Mouse (Mus musculus) midbrain, embryonic 11.5 days (tissue): ENCODE results near the gene Fkbp1b. TPM values are rescaled to one million over a fixed set of nuclear protein-coding genes. Genes with fewer than 3 reads are reported as not detected.
A peak's percentile ranks its signal among the peaks of the same experiment; 100 is the strongest.

ENCODE experiments used
- ATAC-seq: fragments of 200-750 bp; cut with Nextera tagmentation; 2 replicates; pipeline ENCODE4 v1.8.0; 2017; ENCODE audit warnings: moderate TSS enrichment, moderate library complexity; ENCODE audit not compliant: low FRiP score
- DNase-seq: peaks from one replicate; pipeline ENCODE4 v3.0.0; 2015; ENCODE audit warnings: low spot score; ENCODE audit errors: missing footprints
- H3K27ac ChIP-seq: fragments of 300-500 bp; sonication (generic); 2 replicates; pipeline ENCODE4 v1.5.1; 2014; ENCODE audit warnings: low read depth, low read length
- H3K27me3 ChIP-seq: fragments of 300-500 bp; sonication (generic); 2 replicates; pipeline ENCODE4 v1.6.1; 2014; ENCODE audit warnings: mild to moderate bottlenecking, low read length, moderate library complexity, mixed read lengths; ENCODE audit not compliant: control insufficient read depth, insufficient read depth
- H3K36me3 ChIP-seq: fragments of 300-500 bp; sonication (generic); 2 replicates; pipeline ENCODE4 v1.6.1; 2014; ENCODE audit warnings: mild to moderate bottlenecking, low read length, moderate library complexity, mixed read lengths; ENCODE audit not compliant: control insufficient read depth, insufficient read depth
- H3K4me1 ChIP-seq: fragments of 300-500 bp; sonication (generic); 2 replicates; pipeline ENCODE4 v1.6.1; 2014; ENCODE audit warnings: low read length; ENCODE audit not compliant: control insufficient read depth, insufficient read depth
- H3K4me2 ChIP-seq: fragments of 300-500 bp; sonication (generic); 2 replicates; pipeline ENCODE4 v1.6.1; 2014; ENCODE audit warnings: mild to moderate bottlenecking, moderate library complexity
- H3K4me3 ChIP-seq: fragments of 300-500 bp; sonication (generic); 2 replicates; pipeline ENCODE4 v1.5.1; 2014; ENCODE audit warnings: low read depth, low read length
- H3K9ac ChIP-seq: fragments of 300-500 bp; sonication (generic); 2 replicates; pipeline ENCODE4 v1.6.1; 2014; ENCODE audit warnings: low read length
- H3K9me3 ChIP-seq: fragments of 300-500 bp; sonication (generic); 2 replicates; pipeline ENCODE4 v1.6.1; 2016; ENCODE audit warnings: low read length; ENCODE audit not compliant: control insufficient read depth
- WGBS: fragments of 180-500 bp; shearing (Covaris S2); extraction: QIAGEN DNeasy Blood & Tissue Kit; methylation state at CpG from one replicate; pipeline ENCODE4 v1.1.7; 2014; 5-methylcytosine and 5-hydroxymethylcytosine counted together
- polyA plus RNA-seq: library from polyadenylated mRNA; unstranded; fragments of >200 nt; fragmentation: Nextera tagmentation; extraction: Ambion mirVana; gene quantifications from 2 replicates; pipeline ENCODE4 v1.2.1, GENCODE M21; 2014

Gene Fkbp1b
- polyA plus RNA-seq, 1 experiment from 2014 or later = 9.0 TPM

DNA sequence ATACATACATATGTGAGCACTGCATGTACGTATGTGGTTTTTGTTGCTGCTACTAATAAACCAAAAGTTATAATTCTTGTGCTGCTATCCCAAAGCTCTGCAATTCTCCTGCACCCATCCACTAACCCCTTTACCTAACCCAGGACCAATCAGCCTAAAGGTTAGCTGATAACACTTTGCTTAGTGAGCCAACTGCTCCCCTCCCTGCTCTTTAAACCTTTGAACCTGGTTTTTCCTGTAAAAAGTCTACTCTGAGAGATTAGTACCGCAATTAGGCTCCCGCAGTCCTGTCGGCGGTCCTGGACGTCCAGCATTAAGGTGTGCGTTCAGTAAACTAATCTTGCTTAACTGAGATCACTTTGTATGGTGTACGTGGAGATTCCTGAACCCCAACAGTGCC, 34.2 kb upstream of the Fkbp1b start:
- H3K4me3 ChIP-seq = no peak overlapping the region
- no peaks in the 10 kb centered on the region for H3K27me3 ChIP-seq

GRCm38 (mm10) chr12:4874161-4874927, 33.0 kb upstream of the Fkbp1b start, which contains the start of gene Mfsd2b:
Gene Mfsd2b (minus strand): TSS chr12:4874359.
- peaks cover 6% of the 10 kb centered on the region for H3K4me1 ChIP-seq
- no peaks in the 10 kb centered on the region for H3K9me3 ChIP-seq
- no peak within 1 kb of the TSS for H3K27ac ChIP-seq
- peak within 1 kb of the TSS; percentile 51 for H3K4me2 ChIP-seq
- H3K4me3 ChIP-seq = peak within 1 kb of the TSS; percentile 23
- no peaks in the 10 kb centered on the region for H3K36me3 ChIP-seq
- H3K9ac ChIP-seq = peak within 1 kb of the TSS; percentile 34
- ATAC-seq (peak; percentile 90), DNase-seq (peak; percentile 93)
- WGBS = 5% methylated on average over 24 of the region's 24 CpGs
- no peaks in the 10 kb centered on the region for H3K27me3 ChIP-seq

More for the DNA sequence above, 34.2 kb upstream of the Fkbp1b start:
- no peak overlapping the region for H3K4me2 ChIP-seq
- H3K9me3 ChIP-seq = no peaks in the 10 kb centered on the region
- H3K36me3 ChIP-seq = no peaks in the 10 kb centered on the region
- DNase-seq (no peak), ATAC-seq (no peak)
- peaks cover 6% of the 10 kb centered on the region for H3K4me1 ChIP-seq
- 87% methylated on average over 8 of the region's 8 CpGs for WGBS
- H3K27ac ChIP-seq = no peak overlapping the region
- H3K9ac ChIP-seq = no peak overlapping the region

DNA sequence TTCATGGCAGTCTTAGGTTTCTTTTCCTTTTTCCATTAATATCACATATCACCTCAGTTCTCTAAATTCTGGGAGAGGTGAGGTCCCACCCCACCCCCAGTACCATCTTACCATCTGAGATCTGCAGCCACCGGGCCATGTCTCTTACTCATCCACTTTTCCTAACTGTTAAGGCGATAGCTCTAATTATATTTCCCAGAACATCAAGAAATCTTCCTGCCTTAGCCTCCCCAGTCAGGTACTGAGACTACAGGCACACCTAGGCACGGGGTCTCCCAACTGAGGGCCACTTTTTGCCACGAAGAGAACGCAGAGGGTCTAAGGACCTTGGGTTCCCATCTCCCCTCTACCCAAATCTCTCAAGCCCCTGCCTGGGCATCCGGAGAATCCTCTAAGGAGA, 32.1 kb upstream of the Fkbp1b start:
- H3K9me3 ChIP-seq = no peaks in the 10 kb centered on the region
- ATAC-seq = no peak
- no peak for DNase-seq
- peak overlapping the region; percentile 23 for H3K4me3 ChIP-seq
- no peaks in the 10 kb centered on the region for H3K27me3 ChIP-seq
- whole genome bisulfite sequencing = 80% methylated on average over 6 of the region's 6 CpGs
- no peak overlapping the region for H3K27ac ChIP-seq
- peaks cover 6% of the 10 kb centered on the region for H3K4me1 ChIP-seq
- H3K36me3 ChIP-seq = no peaks in the 10 kb centered on the region
- H3K9ac ChIP-seq = peak overlapping the region; percentile 34; the same call in 1 of the 2 replicates
- peak overlapping the region; percentile 51; the same call in 1 of the 2 replicates for H3K4me2 ChIP-seq

GRCm38 (mm10) chr12:4872983-4873477, 31.6 kb upstream of the Fkbp1b start:
- Histone ChIP-seq H3K9me3 (no peaks in the 10 kb centered on the region), H3K36me3 (no peaks in the 10 kb centered on the region), H3K27me3 (no peaks in the 10 kb centered on the region), H3K9ac (no peak overlapping the region), H3K27ac (no peak overlapping the region), H3K4me2 (no peak overlapping the region), H3K4me1 (peaks cover 6% of the 10 kb centered on the region), H3K4me3 (no peak overlapping the region)
- no peak for DNase-seq
- 82% methylated on average over 5 of the region's 5 CpGs for WGBS
- ATAC-seq = no peak

GRCm38 (mm10) chr12:4872273-4872672, 30.9 kb upstream of the Fkbp1b start:
- Histone ChIP-seq H3K9me3 (no peaks in the 10 kb centered on the region), H3K4me2 (no peak overlapping the region), H3K27me3 (no peaks in the 10 kb centered on the region), H3K4me1 (peaks cover 6% of the 10 kb centered on the region), H3K27ac (no peak overlapping the region), H3K9ac (no peak overlapping the region), H3K36me3 (no peaks in the 10 kb centered on the region), H3K4me3 (no peak overlapping the region)
- 62% methylated on average over 4 of the region's 4 CpGs for whole genome bisulfite sequencing
- ATAC-seq = no peak
- no peak for DNase-seq

GRCm38 (mm10) chr12:4871260-4871659, 29.9 kb upstream of the Fkbp1b start:
- Histone ChIP-seq H3K9ac (no peak overlapping the region), H3K27ac (no peak overlapping the region), H3K27me3 (no peaks in the 10 kb centered on the region), H3K4me2 (no peak overlapping the region), H3K4me1 (peaks cover 6% of the 10 kb centered on the region), H3K4me3 (no peak overlapping the region), H3K36me3 (no peaks in the 10 kb centered on the region), H3K9me3 (no peaks in the 10 kb centered on the region)
- ATAC-seq (no peak), DNase-seq (no peak)
- WGBS = 92% methylated on average over 5 of the region's 5 CpGs

- no peak for ATAC-seq
- Histone ChIP-seq H3K27ac (no peak overlapping the region), H3K27me3 (no peaks in the 10 kb centered on the region), H3K9ac (no peak overlapping the region), H3K4me1 (peaks cover 1% of the 10 kb centered on the region; the same call in 1 of the 2 replicates), H3K4me3 (no peak overlapping the region), H3K4me2 (no peak overlapping the region), H3K36me3 (no peaks in the 10 kb centered on the region), H3K9me3 (no peaks in the 10 kb centered on the region)
- DNase-seq = no peak
- 82% methylated on average over 8 of the region's 8 CpGs for WGBS
These were observed 27.5 kb upstream of the Fkbp1b start for GRCm38 (mm10) chr12:4868924-4869323.

DNA sequence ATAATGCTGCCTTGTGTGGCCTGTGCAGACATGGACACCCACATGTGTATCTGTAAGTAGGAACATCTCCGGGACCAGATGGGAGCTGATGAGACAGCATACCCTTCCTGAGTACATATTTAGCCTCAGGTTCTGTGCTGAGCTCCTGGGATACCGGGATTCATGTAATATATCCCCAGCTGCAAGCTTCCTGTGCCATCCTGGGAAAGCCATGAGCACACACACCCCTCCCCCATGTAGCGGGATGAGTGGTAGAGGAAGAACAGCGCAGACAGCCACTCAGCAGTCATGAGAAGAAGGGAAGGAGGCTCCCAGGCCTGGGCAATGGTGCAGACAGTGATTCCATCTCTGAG, 22.9 kb upstream of the Fkbp1b start:
- DNase-seq = peak; percentile 70
- no peak overlapping the region for H3K9ac ChIP-seq
- no peak for ATAC-seq

GRCm38 (mm10) chr12:4863654-4864337, 22.4 kb upstream of the Fkbp1b start:
- Histone ChIP-seq H3K27ac (no peak overlapping the region), H3K4me3 (no peak overlapping the region), H3K9ac (no peak overlapping the region), H3K4me2 (no peak overlapping the region), H3K36me3 (no peaks in the 10 kb centered on the region), H3K4me1 (peaks cover 4% of the 10 kb centered on the region), H3K9me3 (no peaks in the 10 kb centered on the region), H3K27me3 (no peaks in the 10 kb centered on the region)
- ATAC-seq (no peak), DNase-seq (peak; percentile 66)
- 83% methylated on average over 4 of the region's 4 CpGs for WGBS

More for the DNA sequence above, 22.9 kb upstream of the Fkbp1b start:
- no peak overlapping the region for H3K27ac ChIP-seq
- 85% methylated on average over 4 of the region's 4 CpGs for WGBS
- H3K9me3 ChIP-seq = no peaks in the 10 kb centered on the region
- H3K4me1 ChIP-seq = peaks cover 4% of the 10 kb centered on the region
- no peak overlapping the region for H3K4me3 ChIP-seq
- no peaks in the 10 kb centered on the region for H3K36me3 ChIP-seq
- H3K27me3 ChIP-seq = no peaks in the 10 kb centered on the region
- H3K4me2 ChIP-seq = no peak overlapping the region
